Mouse (Mus musculus): ENCODE measurements at regions not wholly inside any gene's neighbourhood (a gene's known extent, or its start where the extent isn't known, plus 50 kb on each side); places are given as distances from the start of the nearest gene placed in this dataset.
"Not testable (repeated sequence)": the region's sequence is repeated elsewhere in the genome, so short reads cannot be mapped to it uniquely, and the experiment has no call there.

DNA sequence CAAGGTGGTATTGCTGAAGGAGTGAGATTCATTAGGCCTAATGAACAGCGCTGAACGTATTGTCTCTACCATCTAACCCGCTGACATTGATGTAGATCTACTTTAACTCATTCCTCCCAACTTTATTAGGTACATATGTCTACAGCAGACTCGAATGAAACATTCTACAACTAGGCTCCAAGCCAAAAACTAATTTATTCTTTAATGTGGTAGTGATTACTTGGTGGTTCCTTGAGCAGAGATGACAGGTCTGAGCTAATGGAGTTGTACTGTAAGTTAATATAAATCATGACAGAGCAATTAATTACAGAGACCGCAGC, 271.2 kb downstream of the Etnk1 start:
- no peak for DNase-seq

DNA sequence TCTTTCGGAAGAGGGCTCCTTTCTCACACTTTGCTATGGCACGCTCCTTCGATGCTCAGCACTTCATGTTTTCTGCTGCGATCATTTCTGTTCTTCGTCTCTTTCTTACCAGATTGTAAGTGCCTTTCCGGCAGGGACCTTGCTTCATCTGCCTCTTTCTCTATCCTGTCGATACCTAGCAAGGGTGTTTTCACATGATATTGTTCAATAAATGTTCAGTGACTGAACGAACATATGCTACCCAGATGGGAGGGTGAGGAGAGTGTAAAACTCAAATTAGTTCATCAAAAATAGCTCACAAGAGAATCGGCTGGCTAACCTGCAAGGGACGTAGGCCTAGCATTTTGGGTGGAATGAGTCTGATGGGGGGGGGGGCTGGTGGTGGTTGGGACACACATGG, 272.5 kb downstream of the Etnk1 start:
- no peak for DNase-seq

DNA sequence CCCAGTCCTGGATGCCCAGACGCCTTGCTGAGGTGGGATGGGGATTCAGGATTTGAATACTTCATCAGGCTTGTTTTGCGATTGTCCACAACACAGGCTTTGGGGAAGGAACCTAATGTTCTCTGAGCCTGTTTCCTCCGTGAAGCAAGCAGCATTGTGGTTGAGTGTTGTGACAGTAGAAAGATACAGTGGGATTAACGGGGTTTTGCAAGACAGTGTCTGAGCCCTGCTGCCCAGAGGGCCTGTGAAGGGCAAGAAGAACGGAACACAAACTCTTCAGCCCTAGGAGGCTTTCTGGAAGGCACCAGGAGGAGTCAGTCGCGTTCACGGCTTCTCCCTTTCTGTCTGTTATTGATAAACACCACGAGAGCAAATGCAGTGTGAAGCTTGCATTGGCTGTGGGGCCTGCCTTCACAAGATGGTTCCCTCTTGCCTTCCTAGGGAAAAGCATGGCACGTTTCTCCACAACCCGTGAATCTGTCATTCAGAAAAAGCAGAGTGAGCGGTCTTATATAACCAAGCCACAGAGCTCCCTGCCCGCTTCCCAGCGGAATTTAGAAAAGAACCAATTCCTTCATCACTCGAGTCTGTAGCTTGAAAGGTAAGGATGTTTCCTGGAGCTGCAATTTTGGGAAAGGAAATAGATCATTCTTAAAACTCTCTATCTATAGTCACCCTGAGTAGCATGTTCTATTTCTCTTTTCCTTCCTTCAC, 273.4 kb downstream of the Etnk1 start:
- no peak for DNase-seq

DNA sequence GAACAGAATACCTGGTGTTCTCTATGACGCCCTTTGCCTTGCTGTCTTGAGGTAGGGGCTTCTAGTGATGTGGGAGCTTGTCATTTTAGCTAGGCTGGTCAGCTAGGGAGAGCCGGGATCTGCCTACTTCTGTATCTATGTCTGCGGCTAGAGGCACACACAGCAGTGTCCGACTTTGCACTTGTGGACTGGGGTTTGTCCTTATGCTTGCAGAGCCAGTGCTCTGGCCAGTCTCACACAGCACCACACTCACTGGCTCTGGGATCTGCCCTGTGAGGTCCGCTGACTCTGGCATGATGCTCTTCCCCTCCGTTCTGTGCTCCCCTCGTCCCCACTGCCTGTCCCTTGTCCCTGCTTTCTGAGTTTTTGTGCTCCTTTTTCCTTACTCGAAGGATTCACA, 275.3 kb downstream of the Etnk1 start:
- DNase-seq, result no peak

DNA sequence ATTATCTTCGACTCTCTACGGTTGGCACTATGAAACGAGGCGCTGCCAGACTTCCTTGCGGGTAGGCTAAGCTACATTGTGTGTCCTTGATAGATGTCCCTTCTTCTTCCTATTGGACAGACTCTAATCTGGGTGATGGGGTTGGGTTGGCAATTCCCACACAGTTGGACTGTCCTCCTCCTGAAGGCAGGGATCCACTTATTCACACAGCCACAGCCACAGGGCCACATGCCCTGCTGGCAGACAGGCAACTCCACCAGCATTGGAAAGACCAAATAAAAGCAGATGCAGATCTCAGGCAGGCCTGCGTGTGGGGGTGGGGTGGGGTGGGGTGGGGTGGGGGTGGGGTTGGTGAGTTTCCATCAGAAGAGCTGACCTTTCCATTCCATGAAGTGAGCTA, 276.4 kb downstream of the Etnk1 start:
- DNase-seq, result no peak

DNA sequence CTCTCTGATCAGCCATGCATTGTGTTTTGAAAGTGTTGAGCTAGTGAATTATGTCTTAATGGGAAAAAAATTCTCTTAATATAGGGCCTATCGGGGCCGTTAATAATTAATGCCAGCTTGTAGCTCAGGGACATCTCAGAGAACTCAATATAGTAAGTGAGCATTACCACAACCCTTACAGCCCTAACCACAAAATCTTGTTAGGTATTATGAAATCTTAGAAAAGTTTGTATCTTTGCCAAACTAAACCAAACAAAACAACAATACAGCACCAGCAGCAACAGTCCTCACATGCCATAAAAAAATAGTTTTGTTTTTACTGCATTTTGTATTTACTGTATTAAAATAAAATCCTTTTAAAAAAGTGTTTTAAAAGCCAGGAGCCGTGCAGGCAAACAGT, 277.8 kb downstream of the Etnk1 start:
- no peak for DNase-seq

DNA sequence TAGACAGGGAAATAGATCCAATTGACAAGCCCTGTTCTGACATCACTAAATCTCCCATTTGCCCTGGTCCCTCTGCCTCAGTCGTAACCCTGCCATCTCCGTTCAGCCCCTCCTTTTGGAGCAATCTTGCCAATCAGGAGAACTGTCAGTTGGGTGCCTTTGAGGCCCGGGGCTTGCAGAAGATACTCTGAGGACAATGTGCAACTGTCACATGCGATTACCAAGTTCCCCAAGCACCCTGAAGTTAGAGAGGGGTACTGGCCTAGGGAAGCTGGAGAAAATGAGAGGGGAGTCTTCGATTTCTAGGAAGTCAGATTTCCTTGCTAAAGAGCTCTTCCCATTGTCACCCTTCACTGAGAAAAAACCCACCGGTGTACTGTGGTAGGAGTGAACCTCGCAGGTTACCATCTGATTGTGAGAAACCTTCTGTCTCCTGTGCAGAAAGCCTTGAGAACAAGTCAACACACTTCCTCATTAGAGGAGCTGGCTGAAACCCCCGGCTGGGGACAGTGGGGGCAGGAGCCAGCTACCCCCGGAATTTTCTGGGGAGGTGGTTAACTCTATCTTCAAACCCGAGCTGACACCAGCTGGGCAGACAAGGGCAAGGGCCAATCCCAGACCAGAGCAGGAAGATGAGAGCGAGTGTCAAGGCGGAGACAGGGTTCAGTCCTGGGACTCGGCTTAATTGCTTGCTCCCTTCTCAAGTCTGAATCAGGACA, 279.0 kb downstream of the Etnk1 start:
- DNase-seq, result no peak

DNA sequence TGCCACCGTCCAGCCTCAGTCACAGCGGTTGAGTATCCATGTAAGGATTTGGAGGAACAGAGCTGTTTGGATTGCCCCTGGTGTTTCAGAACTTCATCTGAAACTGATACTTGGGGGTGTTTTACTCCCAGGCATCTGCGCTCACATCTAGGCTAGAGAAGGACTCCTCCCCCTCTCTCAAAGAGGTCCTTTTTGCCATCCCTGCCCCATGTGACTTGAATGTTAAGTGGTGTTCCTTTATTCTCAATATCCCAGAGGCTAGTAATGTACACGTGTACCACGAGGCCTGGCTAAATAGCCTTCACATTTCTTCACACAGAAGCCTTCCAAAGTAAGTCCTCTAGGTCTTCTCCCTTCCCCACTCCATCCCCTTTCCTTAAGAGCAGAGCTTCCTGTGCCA, 280.0 kb downstream of the Etnk1 start:
- DNase-seq, result no peak

DNA sequence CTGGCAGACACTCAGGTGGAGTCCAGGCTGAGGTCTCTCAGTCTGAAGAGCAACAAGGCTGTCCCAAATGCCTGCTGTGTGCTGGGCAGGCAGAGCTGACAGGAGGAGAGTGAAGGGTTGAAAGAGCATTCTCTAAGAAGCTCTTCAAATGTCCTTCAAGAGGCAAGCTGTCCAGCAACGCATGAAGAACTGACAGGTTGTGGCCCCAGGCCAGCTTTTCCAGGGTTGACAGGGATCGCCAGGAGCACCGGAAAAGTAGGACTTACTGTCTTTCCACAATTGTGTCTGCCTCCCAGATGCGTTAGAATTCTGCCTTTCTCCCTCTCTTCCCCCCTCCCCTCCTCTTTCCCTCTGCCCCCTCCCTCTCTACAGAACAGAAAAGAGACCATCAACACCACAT, 282.1 kb downstream of the Etnk1 start:
- no peak for DNase-seq

DNA sequence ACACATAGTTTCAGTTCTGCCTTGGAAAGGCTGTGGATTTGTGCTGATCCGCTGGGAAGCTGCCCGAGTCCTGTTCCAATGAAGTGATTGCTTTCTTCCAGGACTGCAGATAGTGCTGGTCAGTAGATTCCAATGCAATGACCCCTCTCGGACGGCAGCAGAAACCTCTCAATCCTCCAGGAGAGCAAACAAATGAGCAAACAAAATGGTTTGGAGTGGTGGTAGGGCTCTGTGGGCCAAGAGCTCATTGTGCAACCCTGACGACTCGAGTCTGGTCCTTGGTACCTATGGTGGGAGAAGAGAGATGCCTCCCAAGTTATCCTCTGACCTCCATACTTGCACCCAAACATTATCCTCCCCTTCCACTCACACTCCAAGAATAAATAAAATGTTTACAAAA, 284.8 kb downstream of the Etnk1 start:
- DNase-seq, result no peak

DNA sequence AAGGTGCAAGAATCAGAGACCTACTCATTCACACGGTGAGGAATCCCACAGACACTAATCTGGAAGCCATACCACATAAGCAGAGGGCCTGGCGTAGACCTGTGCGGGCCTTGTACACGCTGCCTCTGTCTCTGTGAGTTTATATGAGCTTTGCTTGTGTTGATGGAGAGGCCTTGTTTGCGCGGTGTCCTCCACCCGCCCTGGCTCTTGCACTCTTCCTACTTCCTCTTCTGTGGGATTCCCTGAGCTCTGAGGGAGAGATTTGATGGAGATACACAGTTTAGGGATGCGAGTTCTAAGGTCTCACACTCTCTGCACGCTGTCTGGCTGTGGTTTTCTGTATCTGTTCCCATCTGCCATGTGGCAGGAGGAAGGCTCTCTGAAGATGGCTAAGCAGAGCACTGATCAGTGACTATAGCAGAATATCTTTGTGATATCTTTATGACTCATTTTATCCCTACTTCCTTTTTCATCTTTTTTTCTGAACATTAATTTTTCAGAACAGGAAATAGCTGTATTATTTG, 287.7 kb downstream of the Etnk1 start:
- DNase-seq, result no peak

DNA sequence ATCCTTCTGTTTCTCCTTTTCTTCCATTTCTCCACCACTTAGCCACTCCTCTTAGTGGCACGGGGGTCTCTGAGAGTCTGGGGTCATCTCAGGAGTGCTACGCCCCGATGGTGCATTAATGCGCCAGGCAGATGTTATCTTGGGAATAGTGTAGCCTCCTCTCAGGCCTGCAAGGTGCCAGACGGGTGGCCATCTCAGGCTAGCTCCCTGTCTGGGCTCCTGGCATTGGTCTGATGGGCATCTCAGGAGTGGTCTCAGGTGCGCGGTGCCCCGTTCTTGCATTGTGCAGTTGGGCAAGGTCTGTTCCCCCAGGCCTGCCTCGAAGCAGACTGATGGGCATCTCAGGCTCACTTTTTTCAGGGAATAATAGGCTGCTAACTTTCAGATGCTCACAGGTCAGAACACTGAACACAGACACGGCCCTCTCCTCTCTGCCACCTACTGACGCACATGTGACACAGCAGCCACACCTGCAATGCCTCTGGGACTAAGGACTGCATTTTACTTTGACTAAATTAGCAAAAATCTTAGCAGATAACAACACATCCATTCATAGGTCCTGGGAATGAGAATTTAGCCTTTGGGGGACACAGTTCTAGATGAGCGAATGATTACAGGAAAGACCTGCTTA, 298.0 kb downstream of the Etnk1 start:
- no peak for DNase-seq

DNA sequence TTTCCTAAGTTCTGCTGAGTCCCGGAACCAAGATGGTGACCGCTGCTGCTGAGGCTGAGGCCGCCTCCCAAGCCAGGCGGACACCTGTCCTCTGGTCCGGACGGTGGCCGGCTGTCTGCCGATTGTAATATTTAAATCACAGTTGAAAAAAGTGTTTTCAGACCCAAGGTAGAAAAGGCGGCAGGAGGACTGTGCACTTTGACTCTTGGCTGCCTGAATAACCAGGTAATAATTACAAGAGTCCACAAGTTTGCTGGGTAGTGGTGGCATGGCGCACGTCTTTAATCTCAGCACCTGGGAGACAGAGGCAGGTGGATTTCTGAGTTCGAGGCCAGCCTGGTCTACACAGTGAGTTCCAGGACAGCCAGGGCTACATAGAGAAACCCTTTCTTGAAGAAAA, 305.7 kb downstream of the Etnk1 start:
- not testable (repeated sequence) for DNase-seq

DNA sequence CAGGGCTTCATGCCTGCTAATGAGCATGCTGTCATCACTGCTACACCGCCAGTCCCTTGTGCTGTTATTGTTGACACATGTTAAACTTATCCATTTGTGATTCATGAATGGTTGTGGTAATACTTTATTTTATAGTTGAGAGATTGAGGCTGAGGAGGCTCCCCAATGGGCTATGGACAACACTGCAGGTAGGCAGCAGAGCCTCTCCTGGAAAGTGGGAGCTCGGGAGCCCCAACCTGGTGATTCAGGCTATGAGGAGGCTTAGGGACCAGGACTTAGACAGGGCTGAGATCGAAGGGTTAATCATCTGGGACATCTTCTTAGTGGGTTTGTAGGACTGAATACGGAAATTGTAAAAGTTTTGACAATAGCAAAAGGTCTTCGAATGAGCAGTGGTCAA, 307.4 kb downstream of the Etnk1 start:
- DNase-seq, result no peak

DNA sequence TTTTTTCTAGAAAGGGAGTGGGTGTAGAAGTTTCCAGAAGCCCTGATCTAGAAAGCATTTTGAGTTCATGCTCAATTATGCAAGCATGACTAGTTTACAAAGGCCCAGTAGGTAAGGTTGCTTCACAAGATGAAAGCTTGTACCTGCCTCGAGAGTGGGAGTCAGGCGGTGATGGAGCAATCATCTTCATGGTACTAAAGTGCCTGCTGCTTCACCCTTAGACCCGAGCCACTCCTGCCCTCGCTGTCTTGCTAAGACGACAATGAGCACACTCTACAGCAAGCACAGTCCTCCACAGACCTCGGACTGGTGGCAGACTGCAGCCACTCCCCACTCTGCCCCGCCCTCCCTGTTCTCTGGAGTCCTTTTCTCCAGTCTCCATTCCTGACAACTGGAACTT, 308.3 kb downstream of the Etnk1 start:
- no peak for DNase-seq

DNA sequence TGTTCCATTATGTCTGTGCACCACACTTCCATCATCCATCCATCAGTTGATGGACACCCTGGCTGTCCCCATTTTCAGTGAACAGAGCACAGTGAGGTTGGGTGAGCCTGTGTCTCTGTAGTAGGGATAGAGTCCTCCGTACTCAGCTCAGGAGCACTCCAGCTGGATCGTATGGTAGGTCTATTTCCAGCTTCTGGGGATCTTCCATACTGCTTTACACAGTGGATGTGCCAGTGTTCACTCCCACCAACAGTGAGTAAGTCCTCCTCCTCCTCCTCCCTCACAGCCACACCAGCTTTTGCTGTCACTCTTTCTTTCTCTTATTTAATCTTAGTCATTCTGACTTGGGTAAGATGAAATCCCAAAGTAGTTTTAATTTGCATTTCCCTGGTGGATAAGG, 310.4 kb downstream of the Etnk1 start:
- no peak for DNase-seq

DNA sequence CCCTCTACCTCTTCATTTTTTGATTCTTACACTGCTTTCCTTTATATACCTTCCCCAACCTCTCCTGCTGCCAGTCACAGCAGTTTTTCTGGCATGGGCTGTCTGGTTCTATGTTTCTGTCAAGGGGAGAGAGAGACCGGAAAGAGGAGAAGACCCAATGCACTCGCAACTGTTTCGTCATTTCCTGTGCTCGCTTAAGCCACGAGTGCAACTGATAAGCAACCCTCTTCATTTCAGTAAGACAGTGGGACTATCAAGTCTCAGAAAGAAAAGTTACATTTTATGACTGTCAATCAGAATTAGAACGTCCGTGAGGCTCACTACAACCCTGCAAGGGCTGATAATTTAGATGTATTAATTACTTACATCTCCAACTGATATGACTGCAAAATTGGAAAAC, 312.2 kb downstream of the Etnk1 start:
- no peak for DNase-seq

DNA sequence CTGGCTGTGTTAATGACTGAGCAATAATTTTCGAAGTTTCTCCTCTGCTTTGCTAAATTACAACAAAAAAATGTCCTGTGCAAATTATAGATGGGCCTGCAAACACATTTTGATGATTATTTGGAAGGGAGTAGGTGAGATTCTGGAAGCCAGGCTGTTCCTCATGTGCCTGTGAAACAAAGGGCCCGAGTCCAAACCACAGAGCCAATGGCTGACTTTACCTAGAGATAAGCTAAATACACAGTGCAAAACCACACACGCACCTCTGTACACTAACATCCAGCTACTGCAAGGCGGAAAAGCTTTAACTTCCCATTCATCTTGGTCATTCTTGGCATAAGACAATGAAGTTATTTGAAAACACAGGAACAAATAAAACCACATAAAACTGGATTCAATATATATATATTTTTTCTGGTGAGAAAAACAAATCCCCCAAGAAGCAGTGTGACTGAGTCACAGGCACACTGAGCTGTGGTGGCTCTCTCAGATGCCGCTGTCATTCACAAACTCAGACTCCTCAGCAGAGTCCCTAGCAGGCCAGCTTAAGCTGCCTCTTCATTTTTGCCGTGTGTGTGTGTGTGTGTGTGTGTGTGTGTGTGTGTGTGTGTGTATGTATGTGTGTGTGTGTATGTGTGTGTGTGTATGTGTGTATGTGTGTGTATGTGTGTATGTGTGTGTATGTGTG, 312.8 kb downstream of the Etnk1 start:
- no peak for DNase-seq

DNA sequence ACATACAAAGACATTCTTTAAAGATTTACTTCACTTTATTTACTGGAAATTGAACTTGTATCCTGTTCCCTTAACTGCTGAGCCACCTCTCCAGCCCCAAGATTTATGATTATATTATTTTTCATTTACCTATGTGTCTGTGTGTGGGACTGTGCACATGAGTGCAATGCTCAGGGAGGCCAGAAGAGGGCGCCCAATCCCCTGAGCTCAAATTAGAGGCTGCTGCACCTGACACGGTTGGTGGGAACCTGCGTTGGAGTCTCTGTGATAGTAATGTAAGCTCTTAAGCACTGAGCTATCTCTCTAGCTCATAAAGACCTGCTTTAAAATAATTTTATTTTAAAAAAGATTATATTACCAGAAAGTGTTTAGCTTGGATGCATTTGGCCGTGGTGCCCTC, 315.3 kb downstream of the Etnk1 start:
- DNase-seq, result peak in 1 of 2 experiments; percentile 23

DNA sequence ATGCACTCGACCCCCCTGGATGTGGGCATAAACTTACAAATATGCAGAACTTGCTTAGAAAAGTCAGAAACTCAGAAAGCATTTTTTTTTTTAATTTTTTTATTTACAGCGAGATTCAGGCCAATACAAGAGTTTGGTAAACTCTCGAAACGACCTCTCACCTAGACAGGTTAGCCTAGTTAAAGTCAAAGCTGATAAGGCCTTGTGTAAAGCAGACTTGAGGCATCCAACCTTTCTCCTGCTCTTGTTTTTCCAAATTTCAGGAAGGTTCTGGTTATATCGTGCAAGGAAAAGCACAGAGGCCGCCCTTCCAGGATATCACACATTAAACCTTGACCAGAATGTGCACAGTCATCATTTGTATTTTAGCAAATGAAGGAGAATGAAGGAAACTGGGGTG, 315.8 kb downstream of the Etnk1 start:
- DNase-seq, result no peak

DNA sequence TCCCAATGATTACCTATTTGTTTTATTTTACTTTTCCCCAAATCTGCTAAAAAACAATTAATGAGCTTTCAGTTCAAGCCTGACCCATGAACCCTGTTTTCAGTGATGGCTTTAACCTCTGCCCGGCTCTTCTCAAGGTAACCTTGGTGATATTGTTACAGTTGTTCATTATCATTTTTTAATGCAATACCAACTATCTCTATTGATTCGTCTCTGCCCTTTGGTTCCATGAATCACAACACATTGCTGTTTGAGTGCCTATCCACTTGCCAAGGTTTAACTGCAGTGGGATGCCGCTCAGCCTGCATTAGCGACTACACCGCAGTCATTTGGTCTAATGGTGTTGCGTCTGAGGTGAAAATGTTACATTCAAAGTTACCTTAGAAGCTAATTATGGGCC, 317.9 kb downstream of the Etnk1 start:
- no peak for DNase-seq

DNA sequence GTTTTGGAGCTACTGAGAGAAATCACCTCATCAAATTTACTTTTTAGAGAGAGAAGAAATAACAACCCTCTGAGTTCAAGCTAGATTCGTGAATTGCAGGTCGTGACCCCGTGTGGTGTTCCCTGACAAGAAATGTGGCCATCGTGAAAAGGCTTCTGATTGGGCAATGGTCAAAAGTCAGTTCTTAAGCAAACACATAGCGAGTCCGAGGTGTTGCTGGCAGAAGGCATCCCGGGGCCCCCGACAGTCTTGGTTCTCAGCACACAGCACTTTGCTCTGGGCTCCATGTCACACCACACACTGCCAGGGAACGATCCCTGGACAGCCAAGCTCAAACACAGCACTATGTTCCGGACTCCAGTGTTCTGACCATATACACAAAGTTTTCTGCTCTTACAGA, 320.0 kb downstream of the Etnk1 start:
- DNase-seq, result peak in 1 of 2 experiments; percentile 3

DNA sequence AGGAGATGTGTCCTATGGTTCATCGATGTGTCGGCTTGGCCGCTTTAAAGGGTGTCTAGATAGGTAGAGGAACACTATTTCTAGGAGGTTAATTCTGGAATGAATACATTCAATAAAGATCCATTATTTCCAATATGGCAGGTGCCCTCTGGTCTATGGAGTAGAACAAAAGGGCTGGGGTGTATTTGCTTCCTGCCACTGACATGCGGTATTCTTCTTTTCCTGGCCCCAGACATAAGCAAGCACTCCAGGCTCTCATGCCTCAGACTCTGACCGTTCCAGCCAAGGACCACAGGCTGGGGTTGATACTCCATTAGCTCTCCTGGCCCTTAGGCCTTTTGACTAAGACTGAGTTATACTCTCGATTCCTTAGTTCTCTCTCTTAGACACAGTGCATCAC, 323.0 kb downstream of the Etnk1 start:
- DNase-seq, result peak in 1 of 2 experiments; percentile 14

DNA sequence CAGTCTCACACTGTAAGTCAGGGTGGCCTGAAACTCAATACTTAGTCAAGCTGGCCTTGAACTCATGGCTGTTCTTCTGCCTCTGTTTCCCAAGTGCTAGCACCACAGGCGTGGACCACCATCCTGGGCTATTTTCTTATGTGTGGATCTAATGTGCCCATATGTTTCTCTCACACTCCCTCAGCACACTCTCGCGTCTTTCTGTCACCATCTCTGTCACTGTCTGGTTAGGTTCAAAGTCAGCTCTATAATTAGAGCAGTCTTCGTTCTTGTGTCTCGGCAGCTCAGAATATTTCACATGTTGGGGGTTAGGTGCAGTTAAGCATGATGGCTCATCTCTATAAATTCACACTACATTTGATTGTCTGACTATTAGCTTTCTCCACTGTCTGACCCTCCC, 324.4 kb downstream of the Etnk1 start:
- no peak for DNase-seq
